Mouse (Mus musculus) stomach, postnatal 0 days (tissue): ENCODE measurements around the gene Aldh1a2.

Source experiments
- CTCF ChIP-seq: IDR thresholded peaks from 2 replicates; pipeline ENCODE4 v1.5.1; 2016; ENCODE audit warnings: antibody characterized with exemption, low read depth, mild to moderate bottlenecking, moderate library complexity
- EP300 ChIP-seq: optimal IDR thresholded peaks from 2 replicates; pipeline ENCODE3; 2016; ENCODE audit warnings: antibody characterized with exemption

- TF ChIP-seq CTCF (no peak), EP300 (no peak)
Measured at GRCm38 (mm10) chr9:71185285-71185684, 30.3 kb upstream of the Aldh1a2 start.
